Mouse (Mus musculus): ENCODE measurements around the gene Il4ra.

Gene Il4ra

DNA sequence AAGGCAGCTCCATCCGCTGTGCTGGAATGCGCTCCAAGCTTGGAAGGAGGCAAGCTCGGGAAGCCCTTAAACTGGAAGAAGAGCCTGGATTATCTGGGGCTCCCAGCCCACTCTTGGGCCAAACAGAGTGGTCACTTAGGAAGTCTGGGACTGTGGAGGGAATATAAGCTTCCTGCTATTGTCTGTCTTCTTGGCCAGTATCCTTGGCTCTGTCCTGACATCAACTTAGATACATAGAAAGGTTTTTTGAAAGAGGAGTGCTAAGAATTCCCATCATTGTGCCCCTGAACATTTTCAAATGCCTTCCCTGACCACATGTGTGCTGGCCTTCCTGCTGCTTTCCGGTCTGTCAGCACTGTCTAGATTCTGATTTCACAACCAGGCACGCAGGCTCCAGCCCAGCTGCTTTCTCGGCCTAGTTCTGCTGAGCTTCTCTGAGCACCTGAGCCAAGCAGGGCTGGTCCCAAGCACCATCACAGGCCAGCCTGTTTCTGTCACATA is 989 bp upstream of the Il4ra start:
- DNase-seq (ENCODE audit: low spot score): no peak

DNA sequence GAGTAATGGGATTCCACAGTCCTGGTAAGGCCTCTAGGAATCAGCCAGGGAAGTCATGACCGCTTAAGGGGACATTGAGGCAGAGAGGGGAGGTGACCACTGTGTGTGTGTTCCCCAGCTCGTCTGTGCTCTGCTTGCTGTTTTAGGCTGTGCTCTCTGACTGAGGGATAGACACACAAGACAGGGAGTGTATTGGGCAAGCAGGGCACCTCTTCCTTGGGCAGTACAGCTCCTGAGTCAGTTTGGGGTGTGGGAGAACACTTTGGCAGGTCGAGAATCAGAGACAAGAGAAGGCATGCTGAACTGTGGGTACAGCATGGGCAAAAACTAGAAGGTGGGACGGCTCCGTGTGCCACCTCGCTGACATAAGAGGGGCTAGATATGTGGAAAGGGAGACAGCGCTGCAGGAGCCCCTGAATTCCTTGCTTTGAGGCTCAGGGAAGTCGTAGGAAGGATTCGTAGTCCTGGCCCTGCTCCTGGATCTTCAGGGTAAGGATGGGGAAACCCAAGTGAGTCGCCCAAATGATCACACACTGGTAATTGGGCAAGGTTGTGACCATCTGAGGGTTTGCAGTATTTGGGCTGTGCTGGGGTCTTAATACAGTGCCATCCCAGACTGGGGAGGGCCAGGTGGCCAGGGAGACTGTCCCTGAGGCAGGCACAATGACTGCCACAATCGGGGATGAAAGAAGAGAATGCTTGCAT is 1.1 kb downstream of the Il4ra start:
- no peak for DNase-seq (ENCODE audit: low spot score)

DNA sequence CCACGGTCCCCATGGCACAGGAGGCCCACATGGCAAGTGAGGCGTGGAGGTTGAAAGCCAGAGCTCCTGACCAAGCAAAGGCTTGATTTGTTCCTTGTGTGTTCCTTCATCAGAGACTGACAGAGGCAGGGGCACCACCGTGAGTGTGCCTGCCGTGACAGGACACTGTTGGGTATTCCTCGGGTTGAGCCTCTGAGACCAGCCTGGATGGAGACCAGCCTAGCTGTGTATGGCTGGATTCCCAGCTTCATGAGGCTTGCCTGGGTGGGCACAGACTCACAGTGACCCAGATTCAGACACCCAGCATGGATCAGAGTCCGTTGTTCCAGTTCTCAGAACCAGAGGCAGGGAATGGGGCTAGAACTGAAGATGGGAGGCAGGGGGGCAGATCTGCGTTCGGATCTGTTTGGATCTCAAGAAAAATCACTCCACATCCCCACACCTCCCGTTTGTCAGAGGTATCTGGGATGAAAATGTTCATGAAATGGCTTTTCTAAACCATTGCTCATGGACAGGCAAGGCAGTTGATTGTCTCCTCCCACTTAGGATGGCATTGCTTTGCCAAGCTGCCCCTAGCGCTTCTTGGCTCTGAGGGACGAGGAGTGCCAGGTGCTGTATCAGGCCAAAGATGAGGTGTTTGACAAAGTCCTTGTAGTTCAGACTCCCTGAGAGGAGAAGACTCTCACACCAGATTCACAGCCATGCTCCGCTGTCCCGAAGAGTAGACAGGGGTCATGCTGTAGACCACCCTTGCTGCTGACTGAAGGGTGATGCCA is 1.9 kb downstream of the Il4ra start:
- no peak for DNase-seq (ENCODE audit: low spot score)

DNA sequence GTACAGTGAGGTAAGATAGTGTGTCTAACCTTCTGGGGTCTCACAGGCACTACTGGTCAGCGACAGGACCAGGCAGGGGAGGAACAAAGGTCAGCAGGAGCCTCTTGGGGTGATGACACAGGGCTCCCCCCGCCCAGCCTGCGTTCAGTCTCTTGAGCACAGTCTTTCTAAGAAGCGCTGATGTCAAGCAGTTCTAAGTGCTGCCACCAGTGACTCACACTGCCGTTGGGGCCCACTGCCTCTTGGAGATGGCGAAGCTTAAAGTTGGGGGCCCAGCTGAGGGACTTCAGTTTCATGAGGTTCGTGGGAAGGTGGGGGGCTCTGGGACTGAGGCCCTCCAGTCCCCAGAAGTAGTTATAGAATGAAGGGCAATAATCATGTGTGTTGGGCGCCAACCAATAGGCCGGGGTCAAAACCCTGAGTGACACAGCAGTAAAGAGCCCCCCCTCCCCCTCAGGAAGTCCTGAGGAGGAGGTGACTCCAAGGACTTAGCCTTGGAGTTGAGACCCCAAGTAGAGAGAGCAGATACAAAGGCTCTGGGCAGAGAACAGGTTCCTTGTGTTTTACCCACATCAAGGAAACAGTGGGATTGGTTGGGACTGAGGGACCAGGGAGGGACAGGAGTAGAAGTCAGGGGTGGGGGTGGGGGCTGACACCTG is 2.7 kb downstream of the Il4ra start:
- no peak for DNase-seq (ENCODE audit: low spot score)

DNA sequence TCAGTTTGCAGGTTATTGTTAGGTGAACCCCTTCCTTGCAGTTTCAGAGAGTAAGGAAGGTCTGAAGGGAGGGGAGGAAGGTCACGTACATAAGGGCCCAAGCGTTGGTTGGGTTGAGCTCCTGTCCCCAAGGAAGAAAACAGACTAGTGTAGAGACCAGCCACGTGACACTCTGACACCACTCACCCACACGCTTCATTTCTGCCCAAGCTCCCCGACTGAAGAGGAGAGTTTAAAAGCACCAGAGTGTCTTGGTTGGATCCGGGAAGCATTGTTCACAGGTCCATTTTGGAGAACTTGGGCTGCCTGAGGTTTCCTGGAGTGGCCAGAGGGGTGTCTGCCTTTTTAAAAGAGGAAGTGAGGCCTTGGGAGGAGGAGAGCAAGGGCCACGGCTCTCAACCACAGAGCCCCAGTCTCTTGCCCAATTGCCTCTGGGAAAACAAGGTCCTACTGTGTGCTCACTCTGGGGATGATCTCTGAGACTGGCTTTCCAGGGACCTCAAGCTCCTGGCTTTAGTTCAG is 3.5 kb downstream of the Il4ra start:
- DNase-seq (ENCODE audit: low spot score): no peak

DNA sequence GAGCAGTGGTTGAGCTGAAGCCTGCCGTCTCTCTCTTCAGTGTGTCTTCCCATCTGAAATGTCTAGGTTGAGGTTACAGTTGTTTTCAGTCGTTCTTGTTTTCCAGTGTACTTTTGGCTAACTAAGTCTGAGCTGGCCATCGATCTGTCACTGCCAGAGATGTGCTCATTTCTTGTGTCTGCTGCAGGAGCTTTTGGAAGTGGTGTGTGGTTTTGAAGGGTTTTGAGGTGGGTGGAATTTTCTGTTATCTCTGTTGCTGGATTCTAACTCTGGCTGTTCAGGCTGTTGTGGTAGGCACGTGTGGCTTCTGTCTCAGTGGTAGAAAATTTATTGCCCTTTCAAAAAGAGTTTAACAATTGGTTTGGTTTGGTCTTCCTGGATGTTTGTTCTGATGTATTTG is 4.2 kb downstream of the Il4ra start:
- no peak for DNase-seq (ENCODE audit: low spot score)

DNA sequence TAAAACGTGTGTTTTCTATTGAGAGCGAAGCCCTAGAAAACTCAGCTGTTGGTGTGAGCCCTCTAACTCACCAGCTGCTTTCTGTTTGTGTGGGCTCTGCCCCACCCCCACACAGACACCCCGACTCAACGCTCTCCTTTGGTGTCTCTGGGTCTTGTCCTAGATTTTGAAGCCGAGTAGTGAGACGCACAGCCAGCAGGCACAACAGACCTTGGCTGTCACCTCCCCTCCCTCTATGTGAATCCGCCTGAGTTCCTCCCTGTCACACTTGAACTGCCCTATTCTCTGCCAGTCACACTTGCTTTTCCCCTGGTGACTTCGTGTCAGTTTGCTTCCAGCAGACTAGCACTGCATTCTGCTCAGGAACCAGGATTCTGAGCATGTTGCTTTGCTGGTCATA is 4.9 kb downstream of the Il4ra start:
- no peak for DNase-seq (ENCODE audit: low spot score)

DNA sequence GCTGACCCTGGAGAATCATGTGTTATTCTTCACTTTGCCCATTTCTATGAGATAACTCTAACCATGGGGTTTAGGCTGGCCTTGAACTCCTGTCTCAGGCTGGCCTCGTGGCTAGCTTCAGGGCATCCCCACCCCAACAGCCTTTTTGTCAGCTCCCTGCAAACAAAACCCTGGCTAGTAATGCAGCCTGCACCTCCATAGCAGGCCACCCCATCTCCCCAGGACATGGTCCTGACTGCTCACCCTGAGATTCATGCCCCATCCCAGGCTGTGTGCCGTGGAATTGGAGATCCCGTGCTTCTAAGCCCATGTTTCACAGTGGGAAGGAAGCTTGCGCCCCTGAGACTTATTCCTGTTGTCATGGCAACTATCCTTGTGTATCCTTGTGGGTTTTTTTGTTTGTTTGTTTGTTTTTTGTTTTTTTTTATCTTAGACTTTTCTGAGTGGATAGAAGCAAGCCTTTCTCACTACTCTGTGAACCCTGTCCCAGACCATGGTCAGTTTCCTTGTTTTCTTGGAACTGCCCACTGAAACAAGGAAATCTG is 6.6 kb downstream of the Il4ra start:
- DNase-seq (ENCODE audit: low spot score): no peak

DNA sequence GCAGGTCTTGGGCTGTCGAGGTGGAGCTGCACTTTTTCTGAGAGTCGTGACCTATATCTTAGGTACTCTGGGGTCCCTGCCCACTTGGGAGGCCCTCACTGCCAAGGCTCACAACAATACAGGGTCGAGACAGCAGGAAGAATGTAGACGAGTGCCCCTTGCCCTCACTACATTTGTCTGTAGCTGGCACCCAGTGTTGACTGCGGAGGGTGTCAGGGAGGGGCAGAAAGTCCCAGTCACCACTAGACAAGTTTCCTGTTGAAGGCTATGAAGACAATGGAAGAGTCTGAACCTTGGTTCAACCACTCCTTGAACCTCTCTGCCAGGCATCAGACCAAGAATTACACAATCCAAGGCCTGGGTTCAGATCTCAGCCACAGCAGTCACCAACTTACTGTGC is 7.1 kb downstream of the Il4ra start:
- DNase-seq (ENCODE audit: low spot score): no peak

DNA sequence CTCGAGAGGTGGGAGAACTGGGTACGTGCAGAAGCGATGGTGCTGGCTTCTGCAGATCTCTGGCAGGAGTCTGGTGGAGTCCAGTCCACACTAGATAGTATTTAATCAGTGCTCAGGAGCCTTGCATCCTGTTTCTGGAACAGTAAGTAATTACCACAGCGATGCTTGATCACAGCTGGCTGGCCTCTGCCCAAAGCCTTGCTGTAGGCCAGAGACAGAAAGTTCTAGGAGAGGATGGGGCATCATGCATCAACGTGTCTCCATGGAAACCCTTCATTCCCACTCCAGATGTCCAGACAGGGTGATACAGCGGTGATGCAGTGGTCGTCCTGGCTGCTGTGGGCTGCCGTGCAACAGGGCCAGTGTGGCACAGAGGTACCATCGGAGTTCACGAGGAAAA is 7.6 kb downstream of the Il4ra start:
- no peak for DNase-seq (ENCODE audit: low spot score)

DNA sequence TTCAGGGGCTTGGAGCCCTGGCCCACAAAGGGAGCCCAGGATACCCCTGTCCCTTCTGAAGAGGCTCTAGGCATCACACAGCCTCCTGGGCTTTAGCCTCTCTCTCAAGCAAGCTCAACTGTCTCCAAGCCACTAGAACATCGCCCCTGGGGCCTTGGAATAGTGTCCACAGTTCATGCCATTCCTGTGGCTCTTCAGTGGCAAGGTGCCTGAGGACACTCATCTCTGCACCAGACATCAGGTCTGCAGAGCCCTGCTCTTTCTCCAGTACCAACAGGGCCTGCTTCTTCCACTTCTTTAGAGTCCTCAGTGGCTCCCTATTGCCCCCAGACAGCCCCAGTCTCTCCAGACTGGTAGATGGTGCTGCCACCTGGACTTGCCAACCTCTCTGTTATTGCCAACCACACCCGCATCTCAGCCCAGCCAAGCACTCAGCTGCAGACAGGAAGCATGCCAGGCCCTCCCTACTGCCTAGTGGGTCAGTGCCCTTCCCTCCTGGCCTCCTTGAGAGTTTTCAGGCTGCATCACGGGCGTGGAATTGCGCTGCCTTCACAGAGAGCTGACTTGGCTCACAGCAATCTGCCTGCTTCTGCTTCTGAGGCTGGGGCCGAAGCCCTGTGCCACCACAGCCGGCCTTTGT is 8.3 kb downstream of the Il4ra start:
- peak; percentile 58 for DNase-seq (ENCODE audit: low spot score)

DNA sequence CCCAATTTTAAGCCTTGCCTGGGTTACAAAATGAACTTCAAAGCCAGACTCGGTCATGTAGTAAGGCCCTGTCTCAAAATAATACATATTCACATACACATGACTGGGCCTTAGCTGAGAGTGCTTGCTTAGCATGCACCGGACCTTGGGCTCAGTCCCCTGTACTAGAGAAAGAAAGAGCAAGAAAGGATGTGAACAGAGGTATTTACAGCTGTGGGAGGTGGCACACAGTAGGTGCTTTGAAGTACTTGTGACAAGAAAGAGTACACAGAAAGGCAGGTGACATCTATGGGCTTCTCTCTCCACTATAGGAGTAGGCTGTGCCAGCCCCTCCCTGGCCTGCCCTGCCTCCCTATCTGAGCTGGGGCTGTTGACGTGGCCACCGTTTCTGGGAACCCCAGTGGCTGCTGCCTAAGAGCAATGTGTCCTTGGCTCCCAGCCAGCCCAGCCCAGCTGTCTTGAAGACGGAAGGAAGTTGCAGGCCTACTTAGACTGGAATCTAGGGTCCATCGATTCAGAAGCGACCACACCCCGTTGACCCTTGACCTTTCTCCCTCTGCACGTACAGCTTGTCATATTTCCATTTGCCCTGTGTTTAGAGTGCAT is 9.3 kb downstream of the Il4ra start:
- peak; percentile 88 for DNase-seq (ENCODE audit: low spot score)

DNA sequence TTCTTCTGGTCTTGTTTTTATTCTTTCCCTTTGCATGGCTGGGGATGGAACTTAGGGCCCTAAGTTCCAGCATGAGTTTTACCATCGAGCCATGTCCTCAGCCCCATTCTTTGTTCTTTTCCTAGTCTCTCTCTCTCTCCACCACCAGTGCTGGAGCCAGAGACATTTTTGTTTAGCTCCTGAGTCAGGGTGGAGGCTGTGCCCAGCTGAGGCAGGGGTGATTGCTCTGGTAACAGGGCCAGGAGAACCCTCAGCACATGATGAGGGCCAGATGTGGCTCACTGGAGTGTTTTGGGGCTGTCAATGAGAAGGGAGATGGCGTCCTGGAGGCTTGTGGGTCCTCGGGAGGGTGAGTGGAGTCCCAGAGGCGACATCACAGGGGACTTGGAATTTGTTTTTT is 10.5 kb downstream of the Il4ra start:
- DNase-seq (ENCODE audit: low spot score): no peak

DNA sequence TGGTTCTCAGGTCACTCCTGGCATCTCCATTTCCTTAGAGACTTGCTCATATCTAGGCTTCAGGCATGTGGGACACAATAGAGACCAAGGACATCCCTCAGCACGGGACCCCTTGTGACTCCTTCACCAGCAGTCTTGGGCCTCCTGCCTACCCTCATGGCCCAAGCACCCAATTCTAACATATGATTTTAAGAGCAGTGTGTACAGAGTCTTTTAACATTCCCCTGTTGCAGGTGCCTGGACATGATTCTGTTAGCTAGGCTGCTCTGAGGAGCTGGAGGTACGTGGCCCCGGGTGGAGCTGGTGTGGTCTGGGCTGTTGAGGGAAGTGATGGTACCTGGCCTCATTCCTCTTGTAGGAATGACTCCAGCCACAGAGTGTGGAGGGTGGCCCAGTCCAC is 11.2 kb downstream of the Il4ra start:
- DNase-seq (ENCODE audit: low spot score): no peak

DNA sequence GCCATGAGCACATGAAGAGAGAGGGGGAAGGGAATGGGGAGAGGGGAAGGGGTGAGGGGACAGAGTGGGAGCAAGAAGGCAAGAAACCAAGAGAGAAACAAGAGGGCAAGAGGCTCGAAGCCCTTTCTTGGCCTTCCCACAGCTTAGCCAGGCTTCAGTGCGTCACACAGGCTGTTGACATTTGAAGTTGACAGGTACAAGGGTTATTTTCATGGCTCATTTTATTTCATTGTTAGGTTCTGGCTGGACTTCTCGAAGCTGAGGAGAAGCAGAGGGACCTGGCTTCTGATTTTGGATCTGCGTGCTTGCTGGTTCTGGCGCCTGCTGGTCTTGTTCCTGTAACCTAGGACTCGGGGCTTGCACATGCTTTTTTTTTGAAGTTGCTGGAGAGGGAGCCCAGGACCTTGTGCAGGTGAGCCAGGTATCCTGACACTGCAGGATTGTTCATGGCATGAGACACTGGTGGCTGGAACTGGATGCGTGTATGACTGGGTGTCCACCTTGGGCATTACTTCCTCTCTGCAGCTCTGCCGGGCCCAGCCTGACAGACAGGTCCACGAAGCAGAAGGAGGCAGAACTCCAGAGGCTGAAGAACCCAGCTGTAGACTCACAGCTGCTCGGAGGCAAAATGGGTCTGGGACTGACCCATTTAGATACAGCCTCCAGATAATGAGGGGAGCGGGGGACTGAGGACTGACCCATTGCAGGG is 12.6 kb downstream of the Il4ra start:
- DNase-seq (ENCODE audit: low spot score): no peak

DNA sequence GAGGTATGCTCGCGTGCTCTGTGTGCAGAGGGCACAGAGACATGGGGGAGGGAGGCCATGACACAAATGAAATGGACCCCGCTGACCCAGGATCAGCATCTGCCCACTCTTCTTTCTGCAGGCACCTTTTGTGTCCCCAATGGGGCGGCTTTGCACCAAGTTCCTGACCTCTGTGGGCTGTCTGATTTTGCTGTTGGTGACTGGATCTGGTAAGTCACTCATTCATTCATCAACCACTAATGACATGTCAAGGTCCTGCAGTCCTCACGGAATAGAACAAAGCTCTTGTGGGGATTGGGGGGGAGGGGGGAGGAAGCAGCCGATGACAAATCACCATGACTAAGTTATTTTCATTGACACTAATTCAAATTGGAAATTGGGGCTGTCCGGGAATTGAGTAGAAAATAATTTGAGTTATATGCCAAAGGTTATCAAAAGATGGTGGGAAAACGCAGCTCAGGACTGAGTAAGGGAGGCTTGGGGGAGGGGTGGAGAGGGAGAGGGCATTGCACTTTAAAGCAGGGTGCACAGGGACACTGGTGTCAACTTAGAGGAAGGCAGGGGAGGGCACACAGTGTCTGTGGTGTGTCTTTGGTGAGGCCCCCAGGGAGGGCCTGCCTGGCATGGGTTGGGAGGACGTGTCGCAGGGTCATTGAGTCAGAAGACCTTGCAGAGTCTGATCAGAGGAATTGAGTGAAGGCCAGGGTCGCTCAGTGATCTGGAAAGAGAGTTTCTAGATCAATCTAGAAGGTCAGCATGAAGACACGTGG is 13.8 kb downstream of the Il4ra start:
- DNase-seq (ENCODE audit: low spot score): no peak

DNA sequence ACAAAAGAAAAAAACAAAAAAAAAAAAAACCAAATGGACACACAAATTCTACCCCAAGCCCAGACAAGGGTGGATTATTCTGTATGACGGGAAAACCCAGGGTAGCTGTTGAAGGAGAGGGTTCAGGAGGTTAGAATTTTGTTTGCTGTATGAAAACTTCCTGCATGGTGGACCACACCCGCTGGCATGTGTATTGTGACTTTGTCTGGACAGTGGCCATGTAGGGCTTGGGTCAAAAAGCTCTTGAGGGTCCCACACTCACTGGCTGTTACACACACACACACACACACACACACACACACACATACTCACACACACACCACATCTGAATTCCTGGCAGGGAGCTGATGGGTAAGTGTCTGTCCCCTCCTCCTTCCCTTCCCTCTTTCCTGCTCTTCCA is 14.5 kb downstream of the Il4ra start:
- DNase-seq (ENCODE audit: low spot score): no peak

DNA sequence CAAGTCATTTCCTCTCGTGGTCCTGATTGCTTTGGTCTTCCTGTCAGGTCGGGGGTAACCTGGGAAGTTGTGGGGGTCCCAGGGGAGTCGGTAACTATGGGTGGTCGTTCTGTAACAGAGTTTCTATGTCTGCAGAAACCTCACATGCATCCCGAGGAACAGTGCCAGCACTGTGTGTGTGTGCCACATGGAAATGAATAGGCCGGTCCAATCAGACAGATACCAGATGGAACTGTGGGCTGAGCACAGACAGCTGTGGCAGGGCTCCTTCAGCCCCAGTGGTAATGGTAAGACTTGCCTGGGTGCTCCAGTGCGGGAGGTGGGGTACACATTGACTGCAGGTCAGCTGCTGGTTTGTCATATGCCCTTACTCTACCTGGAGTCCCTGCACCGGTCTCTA is 17.0 kb downstream of the Il4ra start:
- no peak for DNase-seq (ENCODE audit: low spot score)

DNA sequence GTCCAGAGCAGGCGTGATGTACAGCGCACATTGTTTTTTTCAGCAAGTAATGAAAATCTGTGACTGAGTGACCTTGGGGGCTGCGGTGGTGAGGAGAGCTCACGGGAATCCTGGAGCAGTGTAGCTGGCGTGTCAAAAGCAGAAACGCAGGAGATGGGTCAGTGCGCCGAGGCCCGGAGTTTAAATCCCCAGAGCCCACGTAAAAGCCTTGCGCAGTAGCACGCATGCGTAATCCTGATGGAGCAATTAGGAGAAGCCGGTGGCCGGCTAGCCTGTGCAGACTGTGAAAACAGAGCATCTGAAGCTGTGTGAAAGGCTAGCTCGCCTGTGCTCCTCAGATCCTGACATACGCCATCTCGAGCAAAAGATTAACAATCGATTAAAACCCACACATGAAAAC is 20.0 kb downstream of the Il4ra start:
- DNase-seq (ENCODE audit: low spot score): no peak

DNA sequence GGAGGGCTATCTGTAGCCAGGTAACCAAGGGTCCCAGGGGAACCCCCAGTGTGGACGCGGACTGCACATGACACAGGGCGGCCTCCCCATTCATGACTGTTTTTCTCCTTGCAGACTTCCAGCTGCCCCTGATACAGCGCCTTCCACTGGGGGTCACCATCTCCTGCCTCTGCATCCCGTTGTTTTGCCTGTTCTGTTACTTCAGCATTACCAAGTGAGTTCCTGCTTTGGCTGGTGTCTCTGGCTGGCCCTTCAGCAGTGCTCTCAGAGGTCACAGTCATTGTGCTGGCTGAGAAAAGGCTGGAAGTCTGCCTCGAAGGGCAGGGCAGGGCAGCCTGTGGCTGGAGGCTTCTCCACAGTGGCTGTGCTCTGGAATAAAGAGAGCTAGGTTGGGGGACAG is 20.8 kb downstream of the Il4ra start:
- DNase-seq (ENCODE audit: low spot score): no peak
